Mouse (Mus musculus): ENCODE measurements at regions not wholly inside any gene's neighbourhood (a gene's known extent, or its start where the extent isn't known, plus 50 kb on each side); places are given as distances from the start of the nearest gene placed in this dataset.

DNA sequence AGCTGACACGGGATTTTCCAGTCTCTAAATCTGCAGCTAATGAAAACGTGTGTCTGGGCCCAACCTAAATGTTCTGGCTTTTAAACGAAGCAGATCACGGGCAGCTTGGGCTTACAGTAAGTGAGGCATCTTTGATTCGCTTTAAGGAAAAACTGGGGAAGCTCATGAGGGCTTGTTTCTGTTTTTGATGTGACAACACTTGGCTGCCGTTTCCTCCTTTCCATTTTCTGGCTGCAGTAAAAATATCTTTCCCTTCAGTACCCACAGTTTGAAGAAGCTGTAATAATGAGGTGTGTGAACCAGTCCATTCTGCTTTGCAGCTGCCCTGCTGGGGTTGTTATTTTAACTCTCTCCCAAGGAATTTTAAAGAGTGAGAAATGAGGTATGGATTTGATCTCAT lies 69.9 kb upstream of the Dkk2 start:
- TF ChIP-seq EP300 (IDR thresholded peaks at IDR 0.05; ENCODE audit: low read length) (no peak), CTCF (conservative IDR thresholded peaks at IDR 0.05 in 1 of 2, IDR thresholded peaks at IDR 0.05 in 1 of 2; ENCODE audit: low read depth in 2 of 2, low read length in 2 of 2) (no peak), RAD21 (IDR thresholded peaks at IDR 0.05; ENCODE audit: low read depth, low read length) (no peak), POLR2A (IDR thresholded peaks at IDR 0.05; ENCODE audit: low read depth, low read length) (no peak), NRF1 (IDR thresholded peaks at IDR 0.05; ENCODE audit: low read depth, low read length) (no peak), E2F4 (IDR thresholded peaks at IDR 0.05; ENCODE audit: insufficient replicate concordance, low read depth, low read length) (no peak), USF2 (conservative IDR thresholded peaks at IDR 0.05; ENCODE audit: low read depth, low read length) (no peak), HCFC1 (IDR thresholded peaks at IDR 0.05; ENCODE audit: low read depth, low read length) (no peak), MAZ (IDR thresholded peaks at IDR 0.05; ENCODE audit: low read depth, low read length) (no peak), CHD1 (IDR thresholded peaks at IDR 0.05; ENCODE audit: low read depth, low read length) (no peak), ZKSCAN1 (IDR thresholded peaks at IDR 0.05; ENCODE audit: borderline replicate concordance, low read depth, low read length) (no peak), USF1 (IDR thresholded peaks at IDR 0.05; ENCODE audit: low read depth, low read length) (no peak)
